Mouse (Mus musculus) cerebellum, adult 18-20 months (tissue): ENCODE measurements around the gene Apoc1.
"Not testable (repeated sequence)": the region's sequence is repeated elsewhere in the genome, so short reads cannot be mapped to it uniquely, and the experiment has no call there.

Experiments
- DNase-seq, 2 experiments: peaks; one replicate each; pipeline ENCODE4 v3.0.0; 2021

Apoc1 gene

GRCm38 (mm10) chr7:19704475-19704874 lies 12.0 kb upstream of the Apoc1 start:
- no peak for DNase-seq

- DNase-seq: no peak
These were observed 10.5 kb upstream of the Apoc1 start for GRCm38 (mm10) chr7:19702859-19703555.

- peak; percentile 34 to 54 for DNase-seq
These were observed 8.8 kb upstream of the Apoc1 start for GRCm38 (mm10) chr7:19701069-19701761.

- no peak for DNase-seq
These were observed 8.0 kb upstream of the Apoc1 start for GRCm38 (mm10) chr7:19700299-19701068.

GRCm38 (mm10) chr7:19699827-19700148 lies 7.3 kb upstream of the Apoc1 start:
- DNase-seq: no peak

GRCm38 (mm10) chr7:19698907-19699826 lies 6.7 kb upstream of the Apoc1 start, which contains the start of gene Apoe:
TSS of gene Apoe (minus strand) at chr7:19699188.
- peak; percentile 39 for DNase-seq

GRCm38 (mm10) chr7:19697949-19698906 lies 5.8 kb upstream of the Apoc1 start:
- DNase-seq: no peak

GRCm38 (mm10) chr7:19696336-19696873 lies 3.9 kb upstream of the Apoc1 start:
- DNase-seq: no peak

GRCm38 (mm10) chr7:19695881-19696280 lies 3.4 kb upstream of the Apoc1 start:
- DNase-seq: no peak

GRCm38 (mm10) chr7:19695213-19695594 lies 2.7 kb upstream of the Apoc1 start:
- no peak for DNase-seq

GRCm38 (mm10) chr7:19694336-19695212 lies 2.1 kb upstream of the Apoc1 start:
- no peak for DNase-seq

- peak in 1 of 2 experiments; percentile 28 for DNase-seq
These were observed 961 bp upstream of the Apoc1 start for GRCm38 (mm10) chr7:19693421-19693820.

GRCm38 (mm10) chr7:19691434-19691833 lies 1.0 kb downstream of the Apoc1 start:
- no peak for DNase-seq

- DNase-seq: no peak
These were observed 1.6 kb downstream of the Apoc1 start for GRCm38 (mm10) chr7:19690845-19691244.

GRCm38 (mm10) chr7:19688611-19689010 lies 3.8 kb downstream of the Apoc1 start:
- DNase-seq: no peak

- DNase-seq: no peak
These were observed 4.4 kb downstream of the Apoc1 start for GRCm38 (mm10) chr7:19688101-19688500.

- DNase-seq: not testable (repeated sequence)
These were observed 5.4 kb downstream of the Apoc1 start for GRCm38 (mm10) chr7:19686927-19687583.

GRCm38 (mm10) chr7:19686521-19686920 lies 5.9 kb downstream of the Apoc1 start:
- no peak for DNase-seq

GRCm38 (mm10) chr7:19685374-19685773 lies 7.1 kb downstream of the Apoc1 start:
- no peak for DNase-seq
